Mouse (Mus musculus) olfactory bulb, adult 2 months (tissue): Measurements from ENCODE around the gene Tcap.

Source experiments
- CTCF ChIP-seq: fragments of 200-500 bp; IDR thresholded peaks from 2 replicates; pipeline ENCODE4 v1.5.1; 2012; ENCODE audit warnings: low read depth, mild to moderate bottlenecking, low read length, moderate library complexity; ENCODE audit not compliant: insufficient read depth
- POLR2A ChIP-seq: fragments of 200-500 bp; IDR thresholded peaks from 2 replicates; pipeline ENCODE4 v1.6.1; 2012; ENCODE audit warnings: mild to moderate bottlenecking, low read depth, low read length, moderate library complexity; ENCODE audit not compliant: insufficient read depth

GRCm38 (mm10) chr11:98428436-98428835, 44.8 kb downstream of the Tcap start:
- TF ChIP-seq CTCF (no peak), POLR2A (no peak)
